Mouse (Mus musculus) ES-E14 (cell line): Measurements from ENCODE around the gene Spata31d1b.

ENCODE experiments used
- CHD2 ChIP-seq: IDR thresholded peaks from 2 replicates; pipeline ENCODE4 v1.6.1; 2014; ENCODE audit warnings: mild to moderate bottlenecking, low read depth, low read length, inconsistent platforms
- MAFK ChIP-seq: IDR thresholded peaks from 2 replicates; pipeline ENCODE4 v1.6.1; 2014; ENCODE audit warnings: mild to moderate bottlenecking, low read depth, low read length, inconsistent platforms; ENCODE audit not compliant: insufficient read depth
- ZC3H11A ChIP-seq: IDR thresholded peaks from 2 replicates; pipeline ENCODE4 v1.6.1; 2012; ENCODE audit warnings: low read depth, mild to moderate bottlenecking, inconsistent platforms, low read length, borderline replicate concordance
- ZNF384 ChIP-seq: IDR thresholded peaks from 2 replicates; pipeline ENCODE4 v1.6.1; 2012; ENCODE audit warnings: low read depth, low read length, inconsistent platforms

DNA sequence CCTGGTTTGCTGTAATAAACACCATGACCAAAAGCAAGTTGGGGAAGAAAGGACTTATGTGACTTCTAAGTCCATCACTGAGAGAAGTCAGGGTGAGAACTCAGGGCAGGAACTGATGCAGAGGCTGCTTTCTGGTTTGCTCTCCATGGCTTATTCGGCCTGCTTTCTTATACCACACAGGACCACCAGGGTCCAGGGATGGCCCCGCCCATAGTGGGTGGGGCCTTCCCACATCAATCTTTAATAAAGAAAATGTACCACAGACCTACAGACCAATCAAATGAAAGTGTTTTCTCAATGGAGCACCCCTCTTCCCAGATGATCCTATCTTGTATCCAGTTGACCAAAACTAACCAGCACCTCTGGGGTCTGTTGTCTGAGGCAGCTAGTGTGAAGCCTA lies 40.6 kb upstream of the Spata31d1b start:
- TF ChIP-seq ZNF384 (no peak), CHD2 (no peak), ZC3H11A (no peak), MAFK (no peak)
